Mouse (Mus musculus) MEL (cell line): ENCODE results near the gene Leng8. TPM values are rescaled to one million over a fixed set of nuclear protein-coding genes. Genes with fewer than 3 reads are reported as not detected.

Experiments used
- DNase-seq: peaks from one replicate; pipeline ENCODE4 v3.0.0; 2011; ENCODE audit warnings: low read depth, low spot score
- H3K27ac ChIP-seq: 2 replicates; pipeline ENCODE4 v1.5.1; 2012; ENCODE audit warnings: low read depth, mild to moderate bottlenecking, control low read depth, low read length, moderate library complexity; ENCODE audit not compliant: control insufficient read depth
- H3K27me3 ChIP-seq, 2 experiments: fragments of 150-350 bp in 1 of 2; sonication (generic) in 1 of 2; 2 replicates each; pipeline ENCODE4 v1.6.1; 2012; ENCODE audit warnings: low read length in 2 of 2, mild to moderate bottlenecking in 2 of 2, improper control_type of control experiment in 1 of 2, moderate library complexity in 1 of 2; ENCODE audit not compliant: insufficient read depth in 2 of 2, control insufficient read depth in 1 of 2
- H3K36me3 ChIP-seq, 2 experiments: 2 replicates each; pipeline ENCODE4 v1.6.1; 2012 to 2014; ENCODE audit warnings: low read length in 2 of 2, improper control_type of control experiment in 1 of 2, inconsistent platforms in 1 of 2, mild to moderate bottlenecking in 1 of 2; ENCODE audit not compliant: insufficient read depth in 2 of 2, control insufficient read depth in 1 of 2
- H3K4me1 ChIP-seq, 2 experiments: fragments of 150-350 bp in 1 of 2; sonication (generic) in 1 of 2; 2 replicates each; pipeline ENCODE4 v1.6.1; 2012; ENCODE audit warnings: low read length in 2 of 2, improper control_type of control experiment in 1 of 2, mild to moderate bottlenecking in 1 of 2; ENCODE audit not compliant: insufficient read depth in 2 of 2, control insufficient read depth in 1 of 2
- H3K4me3 ChIP-seq, 2 experiments: fragments of 150-350 bp in 1 of 2; sonication (generic) in 1 of 2; 2 replicates each; pipeline ENCODE4 v1.5.1; 2012; ENCODE audit warnings: low read depth in 2 of 2, low read length in 2 of 2, mild to moderate bottlenecking in 2 of 2, moderate library complexity in 2 of 2, control low read depth in 1 of 2, improper control_type of control experiment in 1 of 2; ENCODE audit not compliant: control insufficient read depth in 1 of 2, insufficient read depth in 1 of 2
- H3K79me2 ChIP-seq: 2 replicates; pipeline ENCODE4 v1.6.1; 2012; ENCODE audit warnings: mild to moderate bottlenecking, low read length, moderate library complexity; ENCODE audit not compliant: control insufficient read depth, poor library complexity, insufficient read depth
- H3K9ac ChIP-seq: 2 replicates; pipeline ENCODE4 v1.6.1; 2012; ENCODE audit warnings: low read depth, mild to moderate bottlenecking, control low read depth, low read length, moderate library complexity; ENCODE audit not compliant: control insufficient read depth, poor library complexity, severe bottlenecking
- H3K9me3 ChIP-seq: fragments of 150-350 bp; sonication (generic); replicated peaks from 2 replicates; pipeline ENCODE4 v1.6.1; 2012; ENCODE audit warnings: mild to moderate bottlenecking, low read length, improper control_type of control experiment, moderate library complexity; ENCODE audit not compliant: insufficient read depth
- CHD2 ChIP-seq: IDR thresholded peaks from 2 replicates; pipeline ENCODE4 v1.6.1; 2011; ENCODE audit warnings: low read length, improper control_type of control experiment
- ELF1 ChIP-seq: IDR thresholded peaks from 2 replicates; pipeline ENCODE4 v1.6.1; 2014; ENCODE audit warnings: low read depth, mild to moderate bottlenecking, inconsistent platforms, low read length, improper control_type of control experiment, moderate library complexity
- ETS1 ChIP-seq: IDR thresholded peaks from 2 replicates; pipeline ENCODE4 v1.6.1; 2012; ENCODE audit warnings: low read depth, mild to moderate bottlenecking, inconsistent platforms, low read length, improper control_type of control experiment, moderate library complexity
- JUND ChIP-seq: IDR thresholded peaks from 2 replicates; pipeline ENCODE4 v1.6.1; 2011; ENCODE audit warnings: low read depth, mild to moderate bottlenecking, improper control_type of control experiment, low read length
- KAT2A ChIP-seq: conservative IDR thresholded peaks from 2 replicates; pipeline ENCODE4 v1.6.1; 2012; ENCODE audit warnings: low read depth, low read length, improper control_type of control experiment, inconsistent platforms
- MAFK ChIP-seq: IDR thresholded peaks from 2 replicates; pipeline ENCODE4 v1.6.1; 2011; ENCODE audit warnings: low read depth, mild to moderate bottlenecking, low read length, improper control_type of control experiment, borderline replicate concordance
- MAX ChIP-seq: IDR thresholded peaks from 2 replicates; pipeline ENCODE4 v1.6.1; 2011; ENCODE audit warnings: low read length, improper control_type of control experiment
- MEF2A ChIP-seq: IDR thresholded peaks from 2 replicates; pipeline ENCODE4 v1.6.1; 2014; ENCODE audit warnings: low read depth, mild to moderate bottlenecking, inconsistent platforms, low read length, improper control_type of control experiment; ENCODE audit not compliant: poor library complexity, insufficient replicate concordance, severe bottlenecking; ENCODE audit errors: extremely low read depth
- MXI1 ChIP-seq: IDR thresholded peaks from 2 replicates; pipeline ENCODE4 v1.6.1; 2011; ENCODE audit warnings: mild to moderate bottlenecking, low read depth, low read length, improper control_type of control experiment
- NRF1 ChIP-seq: IDR thresholded peaks from 2 replicates; pipeline ENCODE4 v1.6.1; 2014; ENCODE audit warnings: low read depth, mild to moderate bottlenecking, inconsistent platforms, low read length, improper control_type of control experiment, moderate library complexity; ENCODE audit not compliant: poor library complexity, insufficient read depth, severe bottlenecking
- POLR2A ChIP-seq, 2 experiments: IDR thresholded peaks; 2 replicates each; pipeline ENCODE4 v1.6.1; 2011 to 2012; ENCODE audit warnings: low read length in 2 of 2, mild to moderate bottlenecking in 2 of 2, control low read depth in 1 of 2, improper control_type of control experiment in 1 of 2, low read depth in 1 of 2, moderate library complexity in 1 of 2; ENCODE audit not compliant: control insufficient read depth in 1 of 2, insufficient read depth in 1 of 2, poor library complexity in 1 of 2
- POLR2AphosphoS2 ChIP-seq: IDR thresholded peaks from 2 replicates; pipeline ENCODE4 v1.6.1; 2011; ENCODE audit warnings: low read length, improper control_type of control experiment
- SIN3A ChIP-seq: IDR thresholded peaks from 2 replicates; pipeline ENCODE4 v1.6.1; 2012; ENCODE audit warnings: low read length, improper control_type of control experiment, inconsistent platforms
- SMC3 ChIP-seq: IDR thresholded peaks from 2 replicates; pipeline ENCODE4 v1.6.1; 2011; ENCODE audit warnings: low read depth, low read length, improper control_type of control experiment
- TCF12 ChIP-seq: IDR thresholded peaks from 2 replicates; pipeline ENCODE4 v1.6.1; 2014; ENCODE audit warnings: low read depth, mild to moderate bottlenecking, inconsistent platforms, low read length, improper control_type of control experiment, moderate library complexity
- UBTF ChIP-seq: IDR thresholded peaks from 2 replicates; pipeline ENCODE4 v1.6.1; 2012; ENCODE audit warnings: low read depth, mild to moderate bottlenecking, inconsistent platforms, low read length, improper control_type of control experiment, moderate library complexity, borderline replicate concordance; ENCODE audit not compliant: insufficient read depth
- ZC3H11A ChIP-seq: IDR thresholded peaks from 2 replicates; pipeline ENCODE4 v1.6.1; 2012; ENCODE audit warnings: low read depth, mild to moderate bottlenecking, inconsistent platforms, low read length, improper control_type of control experiment
- ZKSCAN1 ChIP-seq: IDR thresholded peaks from 2 replicates; pipeline ENCODE4 v1.6.1; 2012; ENCODE audit warnings: low read depth, mild to moderate bottlenecking, inconsistent platforms, low read length, improper control_type of control experiment, moderate library complexity
- ZMIZ1 ChIP-seq: IDR thresholded peaks from 2 replicates; pipeline ENCODE4 v1.6.1; 2012; ENCODE audit warnings: low read depth, mild to moderate bottlenecking, inconsistent platforms, low read length, improper control_type of control experiment, moderate library complexity
- ZNF384 ChIP-seq: IDR thresholded peaks from 2 replicates; pipeline ENCODE4 v1.6.1; 2012; ENCODE audit warnings: low read depth, mild to moderate bottlenecking, inconsistent platforms, low read length, improper control_type of control experiment
- polyA plus RNA-seq, 2 experiments: library from polyadenylated mRNA; stranded (reverse) in 1 of 2; unstranded in 1 of 2; fragments of >175 nt in 1 of 2; fragments of >200 nt in 1 of 2; gene quantifications; 2 replicates each; pipeline versions ENCODE4 v1.2.1 to v1.2.4; 2012; ENCODE audit warnings: low replicate concordance in 2 of 2, low read depth in 1 of 2; ENCODE audit not compliant: insufficient read length in 2 of 2, insufficient read depth in 1 of 2, missing spikeins in 1 of 2
- total RNA-seq: library from RNA; depleted of rRNA; stranded (reverse); fragments of 300-350 nt; gene quantifications from 2 replicates; pipeline ENCODE4 v1.2.3, GENCODE M21; 2012

Gene Leng8
- total and polyA plus RNA-seq, 3 experiments, result 28.2 to 89.9 TPM; not detected in 1

- TF ChIP-seq NRF1 (no peak), ELF1 (no peak), TCF12 (peak; percentile 8; the same call in 1 of the 2 replicates), UBTF (no peak), ZNF384 (no peak), JUND (no peak), KAT2A (no peak), ETS1 (no peak), MAFK (no peak), SMC3 (no peak), POLR2A (IDR thresholded peaks at IDR 0.05; ENCODE audit: control insufficient read depth in 1 of 2, insufficient read depth in 1 of 2, low read depth in 1 of 2, low read length in 2 of 2, poor library complexity in 1 of 2) (no peak), MXI1 (no peak), POLR2AphosphoS2 (no peak; the same call in 1 of the 2 replicates), MEF2A (no peak), MAX (peak; percentile 2; the same call in 1 of the 2 replicates), ZKSCAN1 (no peak), CHD2 (no peak), SIN3A (peak; percentile 49; the same call in 1 of the 2 replicates), ZC3H11A (no peak), ZMIZ1 (peak; percentile 9; the same call in 1 of the 2 replicates)
- no peaks in the 10 kb centered on the region for H3K27me3 ChIP-seq
- H3K79me2 ChIP-seq, result peaks cover 4% of the 10 kb centered on the region; the same call in 1 of the 2 replicates
- DNase-seq, result peak; percentile 26
- H3K9me3 ChIP-seq, result no peaks in the 10 kb centered on the region
- peak overlapping the region; percentile 92 for H3K27ac ChIP-seq
- H3K9ac ChIP-seq, result peak overlapping the region; percentile 81
- H3K4me1 ChIP-seq, result peaks cover 0 to 9% of the 10 kb centered on the region in 2 experiments; a peak in 1 of 4 replicates
- peaks cover 2 to 3% of the 10 kb centered on the region in 2 experiments; a peak in 2 of 4 replicates for H3K36me3 ChIP-seq
- peak overlapping the region; percentile 80 to 98 for H3K4me3 ChIP-seq
Measured at GRCm38 (mm10) chr7:4148341-4149208, 11.7 kb downstream of the Leng8 start.
